Mouse (Mus musculus) embryonic fibroblast, embryonic 13.5 days (primary cell): ENCODE measurements around the gene Ccl22.

Source experiments
- CTCF ChIP-seq: IDR thresholded peaks from 2 replicates; pipeline ENCODE4 v1.5.1; 2011; ENCODE audit warnings: mild to moderate bottlenecking, control low read depth, low read length, moderate library complexity, borderline replicate concordance; ENCODE audit not compliant: insufficient read depth
- POLR2A ChIP-seq: IDR thresholded peaks from 2 replicates; pipeline ENCODE4 v1.6.1; 2011; ENCODE audit warnings: low read depth, mild to moderate bottlenecking, control low read depth, low read length, moderate library complexity

GRCm38 (mm10) chr8:94771941-94772670 lies 26.7 kb downstream of the Ccl22 start, which contains the start of gene Cx3cl1:
- no peak for TF ChIP-seq CTCF
- peak; percentile 97 for TF ChIP-seq POLR2A
